Mouse (Mus musculus) c-Kit-negative CD71-positive TER-119-positive erythroid progenitor cells, embryonic 14.5 days (primary cell): Measurements from ENCODE around the gene Ptgr1.

ENCODE experiments used
- DNase-seq: peaks from one replicate; pipeline ENCODE4 v3.0.0-alpha.2; 2013; ENCODE audit warnings: low read depth, low spot score

Gene Ptgr1

GRCm38 (mm10) chr4:58990609-58991434 is 3.9 kb upstream of the Ptgr1 start:
- DNase-seq: peak; percentile 29

GRCm38 (mm10) chr4:58989303-58989898 is 2.5 kb upstream of the Ptgr1 start:
- no peak for DNase-seq

- DNase-seq: peak; percentile 64
Measured at GRCm38 (mm10) chr4:58985157-58985648, 1.7 kb downstream of the Ptgr1 start.

GRCm38 (mm10) chr4:58982806-58983205 is 4.1 kb downstream of the Ptgr1 start:
- DNase-seq: no peak

GRCm38 (mm10) chr4:58981421-58981820 is 5.5 kb downstream of the Ptgr1 start:
- no peak for DNase-seq

- DNase-seq: no peak
Measured at GRCm38 (mm10) chr4:58975711-58976110, 11.2 kb downstream of the Ptgr1 start.

GRCm38 (mm10) chr4:58970678-58971077 is 16.2 kb downstream of the Ptgr1 start:
- peak; percentile 47 for DNase-seq

- DNase-seq: no peak
Measured at GRCm38 (mm10) chr4:58965136-58965535, 21.8 kb downstream of the Ptgr1 start.

- no peak for DNase-seq
Measured at GRCm38 (mm10) chr4:58963271-58963670, 23.6 kb downstream of the Ptgr1 start.

GRCm38 (mm10) chr4:58961719-58962118 is 25.2 kb downstream of the Ptgr1 start:
- DNase-seq: no peak

GRCm38 (mm10) chr4:58952630-58953029 is 34.3 kb downstream of the Ptgr1 start:
- no peak for DNase-seq

GRCm38 (mm10) chr4:58948391-58948790 is 38.5 kb downstream of the Ptgr1 start:
- no peak for DNase-seq

- DNase-seq: no peak
Measured at GRCm38 (mm10) chr4:58944695-58945094, 42.2 kb downstream of the Ptgr1 start.

GRCm38 (mm10) chr4:58944206-58944553 is 42.7 kb downstream of the Ptgr1 start:
- DNase-seq: no peak

GRCm38 (mm10) chr4:58943420-58944205 is 43.3 kb downstream of the Ptgr1 start, which contains the start of gene Zkscan16:
TSS of gene Zkscan16 (plus strand) at chr4:58943628.
- DNase-seq: no peak

- DNase-seq: no peak
Measured at GRCm38 (mm10) chr4:58942942-58943341, 44.0 kb downstream of the Ptgr1 start.

GRCm38 (mm10) chr4:58941638-58942037 is 45.3 kb downstream of the Ptgr1 start:
- DNase-seq: no peak

GRCm38 (mm10) chr4:58935846-58936245 is 51.1 kb downstream of the Ptgr1 start:
- DNase-seq: no peak

- DNase-seq: no peak
Measured at GRCm38 (mm10) chr4:58934746-58935476, 52.0 kb downstream of the Ptgr1 start.

GRCm38 (mm10) chr4:58934308-58934707 is 52.6 kb downstream of the Ptgr1 start:
- no peak for DNase-seq

GRCm38 (mm10) chr4:58932541-58932940 is 54.4 kb downstream of the Ptgr1 start:
- DNase-seq: no peak
